Mouse (Mus musculus): ENCODE results near the gene Inpp5f.
"Not testable (repeated sequence)": the region's sequence is repeated elsewhere in the genome, so short reads cannot be mapped to it uniquely, and the experiment has no call there.

Gene Inpp5f

GRCm38 (mm10) chr7:128664861-128665377 lies 53.8 kb downstream of the Inpp5f start:
- DNase-seq (ENCODE audit: low spot score): no peak

- DNase-seq (ENCODE audit: low spot score): no peak
Measured at GRCm38 (mm10) chr7:128667788-128668187, 56.7 kb downstream of the Inpp5f start.

GRCm38 (mm10) chr7:128668831-128669230 lies 57.7 kb downstream of the Inpp5f start:
- DNase-seq (ENCODE audit: low spot score): no peak

- peak; percentile 62 for DNase-seq (ENCODE audit: low spot score)
Measured at GRCm38 (mm10) chr7:128671952-128672351, 60.8 kb downstream of the Inpp5f start.

GRCm38 (mm10) chr7:128672408-128673010 lies 61.4 kb downstream of the Inpp5f start:
- DNase-seq (ENCODE audit: low spot score): peak; percentile 71

- no peak for DNase-seq (ENCODE audit: low spot score)
Measured at GRCm38 (mm10) chr7:128678546-128678945, 67.4 kb downstream of the Inpp5f start.

GRCm38 (mm10) chr7:128687821-128688564 lies 76.9 kb downstream of the Inpp5f start:
- DNase-seq (ENCODE audit: low spot score): peak; percentile 86

GRCm38 (mm10) chr7:128689347-128689746 lies 78.2 kb downstream of the Inpp5f start:
- DNase-seq (ENCODE audit: low spot score): peak; percentile 37

GRCm38 (mm10) chr7:128690070-128690469 lies 78.9 kb downstream of the Inpp5f start:
- DNase-seq (ENCODE audit: low spot score): peak; percentile 92

GRCm38 (mm10) chr7:128690796-128691195 lies 79.7 kb downstream of the Inpp5f start:
- DNase-seq (ENCODE audit: low spot score): peak; percentile 58

GRCm38 (mm10) chr7:128692163-128692562 lies 81.0 kb downstream of the Inpp5f start:
- no peak for DNase-seq (ENCODE audit: low spot score)

GRCm38 (mm10) chr7:128694848-128695247 lies 83.7 kb downstream of the Inpp5f start:
- no peak for DNase-seq (ENCODE audit: low spot score)

GRCm38 (mm10) chr7:128699959-128700358 lies 88.8 kb downstream of the Inpp5f start:
- not testable (repeated sequence) for DNase-seq (ENCODE audit: low spot score)

GRCm38 (mm10) chr7:128705735-128706134 lies 94.6 kb downstream of the Inpp5f start:
- peak; percentile 89 for DNase-seq (ENCODE audit: low spot score)

- DNase-seq (ENCODE audit: low spot score): no peak
Measured at GRCm38 (mm10) chr7:128717991-128718390, 106.9 kb downstream of the Inpp5f start.

GRCm38 (mm10) chr7:128724761-128725160 lies 113.6 kb downstream of the Inpp5f start:
- DNase-seq (ENCODE audit: low spot score): peak; percentile 79

GRCm38 (mm10) chr7:128725189-128725588 lies 114.1 kb downstream of the Inpp5f start:
- no peak for DNase-seq (ENCODE audit: low spot score)

- no peak for DNase-seq (ENCODE audit: low spot score)
Measured at GRCm38 (mm10) chr7:128726999-128727398, 115.9 kb downstream of the Inpp5f start.

- no peak for DNase-seq (ENCODE audit: low spot score)
Measured at GRCm38 (mm10) chr7:128727701-128728100, 116.6 kb downstream of the Inpp5f start.

GRCm38 (mm10) chr7:128728738-128729137 lies 117.6 kb downstream of the Inpp5f start:
- DNase-seq (ENCODE audit: low spot score): no peak

- DNase-seq (ENCODE audit: low spot score): no peak
Measured at GRCm38 (mm10) chr7:128731585-128731984, 120.5 kb downstream of the Inpp5f start.

- DNase-seq (ENCODE audit: low spot score): no peak
Measured at GRCm38 (mm10) chr7:128738041-128738440, 126.9 kb downstream of the Inpp5f start.

GRCm38 (mm10) chr7:128739116-128739461 lies 128.0 kb downstream of the Inpp5f start:
- no peak for DNase-seq (ENCODE audit: low spot score)

Data from retina, embryonic 14.5 days (tissue).